Mouse (Mus musculus): Measurements from ENCODE around the gene F8.

Gene F8

DNA sequence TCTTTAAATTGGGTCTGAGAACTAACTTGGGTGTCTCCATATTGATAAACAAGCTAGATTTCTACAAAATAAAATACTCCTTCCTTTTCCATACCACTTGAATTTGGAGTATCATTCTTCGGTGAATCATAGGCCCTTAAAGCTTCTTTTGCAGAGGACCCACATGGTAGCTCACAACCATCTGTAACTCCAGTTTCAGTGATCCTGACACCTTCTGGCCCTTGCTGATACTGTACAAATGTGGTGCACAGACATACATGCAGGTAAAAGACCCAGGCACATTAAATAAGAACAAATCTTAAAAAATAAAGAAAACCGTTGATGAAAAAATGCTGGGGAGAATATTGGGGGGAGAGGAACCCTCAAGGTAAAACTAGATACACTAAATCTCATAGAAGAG, 244.2 kb downstream of the F8 start:
- no peak for DNase-seq (ENCODE audit: low read depth)

- DNase-seq (ENCODE audit: low read depth): no peak
Observed at GRCm38 (mm10) chrX:75137729-75138128, 244.7 kb downstream of the F8 start.

DNA sequence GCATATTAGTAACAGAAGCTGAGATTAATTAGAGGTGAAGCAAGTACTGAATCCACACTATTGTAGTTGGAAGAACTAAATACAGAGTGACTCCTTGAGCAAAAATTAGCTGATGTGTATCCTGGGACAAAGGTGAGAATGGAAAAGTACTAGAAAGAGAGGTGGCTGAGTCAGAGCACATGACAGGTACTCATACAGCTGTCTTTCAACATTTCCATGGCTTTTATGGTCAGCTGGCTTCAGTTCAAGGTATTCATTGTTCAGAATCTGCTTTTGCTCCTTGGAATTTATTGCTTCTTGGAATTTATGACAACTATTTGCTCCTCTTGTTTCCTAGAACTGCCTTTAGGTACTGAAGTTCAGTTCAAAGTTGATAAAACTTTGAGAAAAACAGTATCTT, 245.5 kb downstream of the F8 start:
- no peak for DNase-seq (ENCODE audit: low read depth)

DNA sequence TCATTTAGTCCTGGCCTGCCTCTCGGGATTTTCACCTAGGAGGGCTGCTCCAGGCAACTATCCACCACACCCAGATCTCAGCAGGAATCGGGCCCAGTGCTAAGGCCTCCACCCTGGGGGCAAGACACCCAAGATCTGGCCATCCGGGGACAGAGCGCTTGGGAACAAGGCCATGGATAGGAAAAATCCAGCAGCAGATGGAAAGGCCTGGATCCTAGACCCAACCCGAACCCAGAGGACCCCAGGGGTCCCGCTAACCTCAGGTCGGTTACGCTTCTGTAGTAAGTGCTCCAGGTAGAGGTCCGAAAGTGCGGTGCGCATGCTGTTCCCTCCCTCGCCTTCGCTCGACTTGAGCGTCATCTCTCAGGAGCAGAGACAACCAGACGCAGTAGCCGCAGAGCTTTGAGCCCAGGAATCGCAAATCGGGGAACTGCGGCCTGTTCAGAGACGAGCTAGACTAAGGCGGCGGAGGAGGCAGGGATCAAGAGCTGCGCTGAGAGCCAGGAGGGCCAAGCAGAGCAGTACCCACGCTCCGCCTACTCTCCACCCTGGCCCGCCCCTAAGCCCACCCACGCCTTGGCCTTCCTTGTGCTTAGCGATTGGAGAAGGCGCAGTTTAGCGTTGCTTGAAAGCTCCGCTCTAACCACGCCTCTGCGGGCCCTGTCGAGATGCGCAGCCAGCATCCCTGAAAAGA, 251.8 kb downstream of the F8 start, which contains the start of gene Mpp1:
Gene Mpp1 (minus strand): TSS at position 550 of the 694 bp plus-strand sequence.
- peak; percentile 71 for DNase-seq (ENCODE audit: low read depth)

DNA sequence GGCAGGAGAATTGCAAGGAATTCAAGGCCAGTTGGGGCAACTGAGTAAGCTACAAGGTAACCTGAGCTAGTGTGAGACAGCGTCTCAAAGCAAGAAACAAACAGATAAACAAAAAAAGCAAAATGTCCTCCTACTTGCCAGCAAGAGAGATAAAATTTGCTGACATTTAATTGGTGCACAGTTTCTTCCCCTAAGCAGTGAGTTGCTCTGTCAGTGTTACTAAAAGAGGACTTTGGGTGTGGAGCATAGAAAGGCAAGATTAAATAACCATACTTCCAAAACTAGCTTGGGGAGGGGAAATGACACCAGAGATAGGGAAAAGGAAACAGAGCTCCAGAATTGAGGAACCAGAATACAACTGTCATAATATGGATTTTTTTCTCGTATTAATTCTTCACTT, 252.9 kb downstream of the F8 start:
- no peak for DNase-seq (ENCODE audit: low read depth)

DNA sequence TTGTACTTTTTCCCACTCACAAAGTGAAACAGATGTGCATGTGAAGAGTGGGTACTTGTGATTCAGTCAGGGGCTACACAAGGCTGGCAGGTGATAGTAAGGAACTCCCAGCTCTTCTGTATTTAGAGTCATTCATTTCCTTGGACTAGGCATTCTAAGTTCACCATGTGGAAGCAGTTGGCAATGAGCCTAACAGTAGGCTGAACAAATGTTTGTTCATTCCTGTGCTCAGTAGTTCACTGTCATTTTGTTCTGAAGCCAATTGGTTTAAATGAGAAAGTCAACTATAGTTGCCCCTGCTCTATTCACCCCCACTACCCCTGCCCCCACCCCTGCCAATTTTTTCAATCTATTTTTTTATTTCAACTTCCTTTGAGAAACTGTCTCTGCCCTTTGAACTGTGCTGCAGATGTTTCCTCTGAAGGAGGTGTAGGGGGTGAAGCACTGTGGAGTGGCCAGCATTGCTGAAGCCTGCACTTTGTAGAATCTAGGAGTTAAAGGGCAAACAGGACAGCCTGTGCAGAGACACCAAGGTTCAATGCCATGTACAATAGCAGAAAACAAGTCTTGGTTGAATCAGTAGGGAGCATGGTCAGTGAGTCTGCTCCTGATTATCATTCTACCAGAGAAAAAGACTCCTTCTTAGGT, 254.0 kb downstream of the F8 start:
- no peak for DNase-seq (ENCODE audit: low read depth)

GRCm38 (mm10) chrX:75126893-75127292, 255.5 kb downstream of the F8 start:
- DNase-seq (ENCODE audit: low read depth): no peak

DNA sequence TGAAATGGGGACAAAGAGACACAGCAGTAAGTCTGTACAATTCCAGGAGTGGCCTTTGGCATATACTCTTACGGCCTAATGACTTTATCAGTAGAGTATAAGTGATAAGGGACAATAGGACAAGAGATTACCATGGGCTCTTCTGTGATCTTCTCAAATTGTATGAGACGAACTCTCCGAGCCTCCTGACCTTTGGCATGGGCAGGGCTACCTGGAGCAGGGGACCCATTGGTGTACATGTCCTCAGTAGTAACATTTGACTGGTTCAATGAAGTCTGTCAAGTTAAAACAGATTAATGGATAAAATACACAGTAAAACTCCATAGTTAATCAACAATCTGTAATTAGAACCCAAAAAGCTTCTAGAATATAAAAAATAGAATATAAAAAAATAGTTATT, 256.8 kb downstream of the F8 start:
- no peak for DNase-seq (ENCODE audit: low read depth)
